Comparison of ENCODE assay signal across 15 mouse cellular contexts in the genomic region with DNA sequence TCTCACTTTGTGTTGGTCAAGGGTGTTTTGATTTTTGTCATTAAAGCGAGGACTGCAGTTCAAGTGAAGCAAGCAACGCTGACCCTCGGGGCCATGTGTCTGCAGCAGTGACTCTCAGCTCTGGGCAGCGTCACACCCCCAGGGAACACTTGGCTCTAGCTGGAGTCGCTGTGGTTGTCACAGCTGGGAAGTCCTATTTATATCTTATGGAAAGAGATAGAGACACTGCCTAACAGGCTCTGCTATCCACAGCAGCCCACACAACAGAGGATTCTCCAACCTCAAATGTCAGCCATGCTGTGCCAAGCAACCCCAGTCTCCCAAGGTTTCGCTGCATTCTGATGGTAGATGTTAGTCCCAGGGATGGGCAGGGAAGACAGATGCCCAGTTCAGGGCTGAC.
DNase-seq lines count a peak whose midpoint lies in the region; ATAC-seq lines count a peak whose summit lies in the region.
"Had no signal": no experiment of that assay in that cellular context is flagged by ENCODE, and none has a peak within 500 bp of the region (broad histone marks: within the 10 kb centered on the region; RNA-seq: fewer than 3 reads in every experiment).

No protein-coding gene starts in this region.

- H3K4me1 ChIP-seq in hindbrain, embryonic 16.5 days (ENCODE audit: control insufficient read depth, insufficient read depth, low read depth, low read length), result peaks cover 7% of the 10 kb centered on the region
- H3K4me1 ChIP-seq in hindbrain, embryonic 11.5 days (replicated peaks; ENCODE audit: control insufficient read depth, insufficient read depth, low read length), result no peaks in the 10 kb centered on the region
- H3K4me1 ChIP-seq in heart, embryonic 15.5 days (replicated peaks), result peaks cover 18% of the 10 kb centered on the region
- H3K4me1 ChIP-seq: liver, embryonic 15.5 days; midbrain, embryonic 12.5 days had no signal

- 74% methylated on average over 6 of the region's 6 CpGs for WGBS in hindbrain, embryonic 16.5 days
- 85% methylated on average over 6 of the region's 6 CpGs for WGBS in hindbrain, embryonic 11.5 days
- WGBS in heart, embryonic 15.5 days, result 38% methylated on average over 6 of the region's 6 CpGs

- H3K4me2 ChIP-seq in hindbrain, embryonic 16.5 days (ENCODE audit: low read length), result no peak overlapping the region
- H3K4me2 ChIP-seq in hindbrain, embryonic 11.5 days (replicated peaks; ENCODE audit: low read depth, low read length), result no peak overlapping the region
- H3K4me2 ChIP-seq in heart, embryonic 15.5 days, result no peak overlapping the region
- H3K4me2 ChIP-seq: embryonic facial prominence, embryonic 12.5 days; limb, embryonic 12.5 days; liver, embryonic 15.5 days; midbrain, embryonic 12.5 days had no signal

- peak; percentile 15; the same call in 1 of the 2 replicates for ATAC-seq in hindbrain, embryonic 16.5 days
- ATAC-seq in hindbrain, embryonic 11.5 days (ENCODE audit: low FRiP score), result no peak
- ATAC-seq in heart, embryonic 15.5 days (replicated peaks; ENCODE audit: insufficient number of reproducible peaks, insufficient read depth, low FRiP score, low read depth), result peak; percentile 86
- ATAC-seq: Patski had no signal

- no peak overlapping the region for H3K9ac ChIP-seq in hindbrain, embryonic 16.5 days (ENCODE audit: low read depth, low read length)
- no peak overlapping the region for H3K9ac ChIP-seq in hindbrain, embryonic 11.5 days (ENCODE audit: low read depth, low read length)
- H3K9ac ChIP-seq in heart, embryonic 15.5 days, result no peak overlapping the region
- H3K9ac ChIP-seq: embryonic facial prominence, embryonic 12.5 days; limb, embryonic 12.5 days; liver, embryonic 15.5 days; midbrain, embryonic 12.5 days had no signal

- H3K27me3 ChIP-seq in hindbrain, embryonic 16.5 days (replicated peaks; ENCODE audit: control insufficient read depth, insufficient read depth, low read length), result no peaks in the 10 kb centered on the region
- no peaks in the 10 kb centered on the region for H3K27me3 ChIP-seq in hindbrain, embryonic 11.5 days (ENCODE audit: control insufficient read depth, insufficient read depth, low read length)
- no peaks in the 10 kb centered on the region for H3K27me3 ChIP-seq in heart, embryonic 15.5 days
- H3K27me3 ChIP-seq: embryonic facial prominence, embryonic 12.5 days; limb, embryonic 12.5 days; liver, embryonic 15.5 days; midbrain, embryonic 12.5 days; Patski had no signal

- H3K36me3 ChIP-seq in hindbrain, embryonic 16.5 days (ENCODE audit: control insufficient read depth, insufficient read depth, low read length), result no peaks in the 10 kb centered on the region
- no peaks in the 10 kb centered on the region for H3K36me3 ChIP-seq in hindbrain, embryonic 11.5 days (ENCODE audit: control insufficient read depth, insufficient read depth, low read length)
- no peaks in the 10 kb centered on the region for H3K36me3 ChIP-seq in heart, embryonic 15.5 days
- H3K36me3 ChIP-seq: embryonic facial prominence, embryonic 12.5 days; limb, embryonic 12.5 days; liver, embryonic 15.5 days had no signal

- H3K4me3 ChIP-seq in hindbrain, embryonic 16.5 days (ENCODE audit: low read length), result no peak overlapping the region
- no peak overlapping the region for H3K4me3 ChIP-seq in hindbrain, embryonic 11.5 days (ENCODE audit: low read depth, low read length)
- no peak overlapping the region for H3K4me3 ChIP-seq in heart, embryonic 15.5 days
- H3K4me3 ChIP-seq: embryonic facial prominence, embryonic 12.5 days; limb, embryonic 12.5 days; liver, embryonic 15.5 days; midbrain, embryonic 12.5 days had no signal

- H3K9me3 ChIP-seq in hindbrain, embryonic 16.5 days (ENCODE audit: control insufficient read depth, low read length), result no peaks in the 10 kb centered on the region
- no peaks in the 10 kb centered on the region for H3K9me3 ChIP-seq in hindbrain, embryonic 11.5 days (ENCODE audit: control insufficient read depth, low read length)
- H3K9me3 ChIP-seq in heart, embryonic 15.5 days (replicated peaks), result no peaks in the 10 kb centered on the region
- H3K9me3 ChIP-seq: embryonic facial prominence, embryonic 12.5 days; limb, embryonic 12.5 days; liver, embryonic 15.5 days; midbrain, embryonic 12.5 days had no signal

- H3K27ac ChIP-seq in hindbrain, embryonic 16.5 days (ENCODE audit: low read depth, low read length), result no peak overlapping the region
- H3K27ac ChIP-seq in hindbrain, embryonic 11.5 days (ENCODE audit: low read depth, low read length), result no peak overlapping the region
- H3K27ac ChIP-seq in heart, embryonic 15.5 days, result peak overlapping the region; percentile 74
- H3K27ac ChIP-seq: embryonic facial prominence, embryonic 12.5 days; limb, embryonic 12.5 days; liver, embryonic 15.5 days; midbrain, embryonic 12.5 days had no signal

- peak; percentile 13 for DNase-seq in adrenal gland, postnatal 25 days
- DNase-seq in adrenal gland, adult 18-20 months (ENCODE audit: low spot score in 2 of 2), result no peak
- DNase-seq in hindbrain, embryonic 11.5 days (ENCODE audit: low spot score), result no peak
- peak; percentile 39 for DNase-seq in gastrocnemius, postnatal 25 days
- DNase-seq in thymus, postnatal 0 days (ENCODE audit: low spot score), result no peak
- DNase-seq in kidney, adult 18-20 months, result no peak
- DNase-seq: cerebellum, postnatal 25 days; lung, postnatal 36 days had no signal

Comparison
In these comparisons a context has a peak if more than half of its experiments do, and no peak if none do; other contexts are left out.
1. DNase-seq: peak in adrenal gland, postnatal 25 days (single experiment) and gastrocnemius, postnatal 25 days (single experiment); none in adrenal gland, adult 18-20 months (0 of 2), hindbrain, embryonic 11.5 days (single experiment), thymus, postnatal 0 days (single experiment) and kidney, adult 18-20 months (single experiment).